In genomic region chr12:57211353-57212311, GRCm38 (mm10) we compare ENCODE assay signal across 8 mouse cellular contexts. TPM values are rescaled to one million over a fixed set of nuclear protein-coding genes. Genes with fewer than 3 reads are reported as not detected.
DNase-seq lines count a peak whose midpoint lies in the region; ATAC-seq and TF ChIP-seq lines count a peak whose summit lies in the region.

No protein-coding gene starts in this region.

- ATAC-seq in embryonic facial prominence, embryonic 13.5 days (ENCODE audit: insufficient number of reproducible peaks, insufficient read depth, low FRiP score, low TSS enrichment, low read depth), result peak; percentile 69; the same call in 1 of the 2 replicates
- peak; percentile 69 for ATAC-seq in heart, embryonic 16.5 days (replicated peaks; ENCODE audit: extremely low read depth, insufficient read depth, low FRiP score)
- peak; percentile 57 for ATAC-seq in kidney, postnatal 0 days (replicated peaks; ENCODE audit: low FRiP score, low read depth)
- ATAC-seq in liver, embryonic 15.5 days (ENCODE audit: insufficient read depth), result peak; percentile 77

- no peaks in the 10 kb centered on the region for H3K27me3 ChIP-seq in embryonic facial prominence, embryonic 13.5 days
- no peaks in the 10 kb centered on the region for H3K27me3 ChIP-seq in heart, embryonic 16.5 days (ENCODE audit: control insufficient read depth, insufficient read depth, low read length)
- no peaks in the 10 kb centered on the region for H3K27me3 ChIP-seq in kidney, postnatal 0 days (ENCODE audit: insufficient read depth, low read length)
- H3K27me3 ChIP-seq in liver, embryonic 15.5 days, result no peaks in the 10 kb centered on the region

- no peaks in the 10 kb centered on the region for H3K36me3 ChIP-seq in embryonic facial prominence, embryonic 13.5 days
- H3K36me3 ChIP-seq in heart, embryonic 16.5 days (ENCODE audit: control insufficient read depth, insufficient read depth), result no peaks in the 10 kb centered on the region
- H3K36me3 ChIP-seq in kidney, postnatal 0 days (ENCODE audit: insufficient read depth, low read length), result no peaks in the 10 kb centered on the region
- no peaks in the 10 kb centered on the region for H3K36me3 ChIP-seq in liver, embryonic 15.5 days (replicated peaks)

- H3K27ac ChIP-seq in embryonic facial prominence, embryonic 13.5 days, result no peak overlapping the region
- peak overlapping the region; percentile 15 for H3K27ac ChIP-seq in heart, embryonic 16.5 days (ENCODE audit: low read length)
- H3K27ac ChIP-seq in kidney, postnatal 0 days, result no peak overlapping the region
- H3K27ac ChIP-seq in liver, embryonic 15.5 days (replicated peaks), result peak overlapping the region; percentile 59

- TF ChIP-seq CTCF in kidney, postnatal 0 days (IDR thresholded peaks at IDR 0.05; ENCODE audit: low read depth), result no peak

- H3K4me1 ChIP-seq in embryonic facial prominence, embryonic 13.5 days, result no peaks in the 10 kb centered on the region; the same call in 1 of the 2 replicates
- no peaks in the 10 kb centered on the region for H3K4me1 ChIP-seq in heart, embryonic 16.5 days (ENCODE audit: control insufficient read depth, insufficient read depth, low read length)
- no peaks in the 10 kb centered on the region for H3K4me1 ChIP-seq in kidney, postnatal 0 days (replicated peaks; ENCODE audit: insufficient read depth, low read length)
- H3K4me1 ChIP-seq in liver, embryonic 15.5 days (replicated peaks), result peaks cover 13% of the 10 kb centered on the region

- H3K9me3 ChIP-seq in embryonic facial prominence, embryonic 13.5 days, result no peaks in the 10 kb centered on the region
- H3K9me3 ChIP-seq in heart, embryonic 16.5 days (replicated peaks; ENCODE audit: control insufficient read depth, low read length), result no peaks in the 10 kb centered on the region
- no peaks in the 10 kb centered on the region for H3K9me3 ChIP-seq in kidney, postnatal 0 days (replicated peaks; ENCODE audit: low read length)
- H3K9me3 ChIP-seq in liver, embryonic 15.5 days (replicated peaks), result no peaks in the 10 kb centered on the region

- H3K4me3 ChIP-seq in embryonic facial prominence, embryonic 13.5 days, result peak overlapping the region; percentile 53
- peak overlapping the region; percentile 59 for H3K4me3 ChIP-seq in heart, embryonic 16.5 days (ENCODE audit: low read length)
- peak overlapping the region; percentile 38 for H3K4me3 ChIP-seq in kidney, postnatal 0 days (replicated peaks; ENCODE audit: low read depth, low read length)
- peak overlapping the region; percentile 64 for H3K4me3 ChIP-seq in liver, embryonic 15.5 days (replicated peaks)

- WGBS in embryonic facial prominence, embryonic 13.5 days, result 9% methylated on average over 30 of the region's 30 CpGs
- WGBS in heart, embryonic 16.5 days, result 6% methylated on average over 30 of the region's 30 CpGs
- 6% methylated on average over 30 of the region's 30 CpGs for WGBS in kidney, postnatal 0 days
- WGBS in liver, embryonic 15.5 days (ENCODE audit: insufficient replicate concordance), result 6% methylated on average over 30 of the region's 30 CpGs

- peak overlapping the region; percentile 74 for H3K9ac ChIP-seq in embryonic facial prominence, embryonic 13.5 days
- H3K9ac ChIP-seq in heart, embryonic 16.5 days (ENCODE audit: low read length), result peak overlapping the region; percentile 73
- peak overlapping the region; percentile 19 for H3K9ac ChIP-seq in kidney, postnatal 0 days (ENCODE audit: low read depth, low read length)
- H3K9ac ChIP-seq in liver, embryonic 15.5 days, result peak overlapping the region; percentile 63

- peak overlapping the region; percentile 83 for H3K4me2 ChIP-seq in embryonic facial prominence, embryonic 13.5 days
- H3K4me2 ChIP-seq in heart, embryonic 16.5 days (ENCODE audit: low read depth, low read length), result peak overlapping the region; percentile 74
- H3K4me2 ChIP-seq in kidney, postnatal 0 days (ENCODE audit: low read length), result peak overlapping the region; percentile 74
- H3K4me2 ChIP-seq in liver, embryonic 15.5 days, result peak overlapping the region; percentile 82

- DNase-seq in ovary, postnatal 36 days (ENCODE audit: low spot score), result peak; percentile 43
- no peak for DNase-seq in ovary, postnatal 14 days (ENCODE audit: low spot score)
- peak; percentile 28 for DNase-seq in kidney, postnatal 0 days (ENCODE audit: low spot score)
- peak; percentile 6 to 16 for DNase-seq in natural killer cell, adult 2 months (ENCODE audit: low spot score in 2 of 2)
- peak; percentile 64 for DNase-seq in testis, postnatal 10 days (ENCODE audit: low spot score)

RNA-seq across cellular contexts. Expression of gene Slc25a21, which starts 14.4 kb away (rescaled TPM):
- polyA plus RNA-seq in embryonic facial prominence, embryonic 13.5 days (2015; fragmentation: Nextera tagmentation; extraction: Ambion mirVana), result 0.76 and 0.96 TPM in 2 replicates
- polyA plus RNA-seq in heart, embryonic 16.5 days (2015; fragmentation: Nextera tagmentation; extraction: Ambion mirVana), result 0.07 and 0.46 TPM in 2 replicates
- polyA plus RNA-seq in kidney, postnatal 0 days (2015; fragmentation: Nextera tagmentation; extraction: Ambion mirVana), result 5.1 and 6.4 TPM in 2 replicates
- polyA plus RNA-seq in liver, embryonic 15.5 days (2015; fragmentation: Nextera tagmentation; extraction: Ambion mirVana), result 18.8 and 22.7 TPM in 2 replicates

RNA-seq across cellular contexts. Expression of gene Prps1l3, which starts 18.6 kb away (rescaled TPM):
- polyA plus RNA-seq in embryonic facial prominence, embryonic 13.5 days (2015; fragmentation: Nextera tagmentation; extraction: Ambion mirVana), result 59.1 and 66.0 TPM in 2 replicates
- 37.6 and 43.0 TPM in 2 replicates for polyA plus RNA-seq in heart, embryonic 16.5 days (2015; fragmentation: Nextera tagmentation; extraction: Ambion mirVana)
- polyA plus RNA-seq in kidney, postnatal 0 days (2015; fragmentation: Nextera tagmentation; extraction: Ambion mirVana), result 46.6 and 53.9 TPM in 2 replicates
- 34.4 and 37.1 TPM in 2 replicates for polyA plus RNA-seq in liver, embryonic 15.5 days (2015; fragmentation: Nextera tagmentation; extraction: Ambion mirVana)

RNA-seq across cellular contexts. Expression of gene Mipol1, which starts 18.6 kb away (rescaled TPM):
- 9.1 and 13.0 TPM in 2 replicates for polyA plus RNA-seq in embryonic facial prominence, embryonic 13.5 days (2015; fragmentation: Nextera tagmentation; extraction: Ambion mirVana)
- 8.0 TPM in 2 replicates for polyA plus RNA-seq in heart, embryonic 16.5 days (2015; fragmentation: Nextera tagmentation; extraction: Ambion mirVana)
- 12.5 and 13.1 TPM in 2 replicates for polyA plus RNA-seq in kidney, postnatal 0 days (2015; fragmentation: Nextera tagmentation; extraction: Ambion mirVana)
- polyA plus RNA-seq in liver, embryonic 15.5 days (2015; fragmentation: Nextera tagmentation; extraction: Ambion mirVana), result 2.6 and 3.2 TPM in 2 replicates

Comparison
In these comparisons a context has a peak if more than half of its experiments do, and no peak if none do; other contexts are left out.
1. H3K27ac ChIP-seq: peak in heart, embryonic 16.5 days (single experiment) and liver, embryonic 15.5 days (single experiment); none in embryonic facial prominence, embryonic 13.5 days (single experiment) and kidney, postnatal 0 days (single experiment).
2. H3K9ac ChIP-seq: peak in every context shown above with its lines; median percentile 74 in embryonic facial prominence, embryonic 13.5 days; 73 in heart, embryonic 16.5 days; 63 in liver, embryonic 15.5 days; 19 in kidney, postnatal 0 days.
3. Peak in every context shown above with its lines, with median percentiles within 50 percentile points of each other: ATAC-seq, H3K4me2 ChIP-seq and H3K4me3 ChIP-seq.